Mouse (Mus musculus) spleen, postnatal 36 days (tissue): Measurements from ENCODE around the gene Fbxl14.

ENCODE experiments used
- DNase-seq, 2 experiments: peaks; one replicate each; pipeline ENCODE4 v3.0.0; 2022; ENCODE audit warnings: low spot score in 2 of 2, mixed read lengths in 1 of 2

Fbxl14 gene

DNA sequence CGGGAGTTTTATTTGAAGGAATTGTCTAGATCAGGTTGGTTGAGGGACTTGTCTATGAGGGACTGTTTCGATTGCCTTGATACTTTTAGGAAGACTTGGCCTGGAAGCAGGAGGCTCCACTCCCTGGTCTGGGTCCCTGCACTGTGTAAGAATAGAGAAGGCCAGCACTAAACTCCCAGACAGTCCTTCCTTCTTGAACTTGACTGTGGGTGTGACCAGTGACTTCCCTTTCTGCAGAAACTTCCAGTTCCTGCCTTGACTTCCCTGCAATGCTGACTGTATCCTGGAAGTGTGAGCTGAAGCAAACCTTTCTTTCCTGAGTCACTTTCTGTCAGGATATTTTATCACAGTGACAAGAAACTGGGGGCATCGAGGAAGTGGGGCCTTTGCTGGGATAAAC, 8.7 kb upstream of the Fbxl14 start:
- no peak for DNase-seq

DNA sequence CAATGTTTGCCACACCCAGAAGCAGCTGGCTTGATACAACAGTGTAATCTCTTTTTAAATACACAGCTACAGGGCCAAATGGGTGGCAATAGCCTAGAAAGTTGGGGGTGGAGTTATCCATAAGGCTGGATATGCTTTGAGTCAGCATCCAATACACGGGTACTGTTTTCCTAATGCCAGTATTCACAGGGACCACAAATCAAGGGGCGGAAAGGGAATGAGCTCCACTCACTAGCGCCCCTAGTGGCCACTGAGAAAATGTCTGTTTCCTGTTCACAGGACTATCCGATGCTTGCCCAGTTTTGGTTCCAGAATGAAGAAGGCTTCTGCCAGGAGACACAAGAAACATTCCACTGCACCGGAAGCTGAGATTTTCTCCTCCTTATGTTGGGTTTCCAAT, 7.3 kb upstream of the Fbxl14 start:
- peak; percentile 28 to 46 for DNase-seq

DNA sequence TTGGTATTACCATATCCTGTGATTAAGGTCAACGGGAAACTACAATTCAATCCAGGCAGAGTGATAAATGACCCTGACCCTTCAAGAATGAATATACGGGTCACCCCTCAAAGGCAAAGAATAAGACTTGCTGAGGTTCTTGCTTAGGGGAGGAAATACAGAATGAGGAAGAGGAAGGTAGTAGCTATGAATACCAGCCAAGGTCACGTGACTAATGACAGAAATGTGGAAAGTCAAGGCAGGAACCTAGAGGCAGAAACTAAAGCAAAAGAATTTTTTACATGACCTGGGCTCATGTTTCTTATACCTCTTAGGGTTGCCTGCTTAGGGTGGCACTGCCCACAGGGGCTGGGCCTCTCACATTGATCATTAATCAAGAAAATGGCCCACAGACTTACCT, 6.8 kb upstream of the Fbxl14 start:
- no peak for DNase-seq

DNA sequence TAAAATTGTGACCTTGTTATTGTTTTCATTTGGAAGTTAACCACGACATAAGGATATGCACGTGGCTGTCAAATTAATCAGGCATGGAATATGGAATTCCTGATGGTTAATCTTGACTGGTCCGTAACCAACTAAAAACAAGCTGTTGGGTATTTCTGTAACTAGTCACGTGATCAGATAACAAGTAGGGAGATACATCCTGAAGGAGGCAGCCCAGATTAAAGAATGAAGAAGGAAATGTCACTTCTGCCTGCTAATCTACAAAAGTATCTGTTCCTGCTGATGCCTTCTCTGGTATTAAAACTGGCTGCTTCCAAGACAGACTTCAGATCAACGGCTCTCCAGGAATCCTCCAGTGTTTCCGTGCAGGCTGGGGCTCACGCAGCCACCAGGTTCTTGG, 6.0 kb upstream of the Fbxl14 start:
- DNase-seq = no peak

DNA sequence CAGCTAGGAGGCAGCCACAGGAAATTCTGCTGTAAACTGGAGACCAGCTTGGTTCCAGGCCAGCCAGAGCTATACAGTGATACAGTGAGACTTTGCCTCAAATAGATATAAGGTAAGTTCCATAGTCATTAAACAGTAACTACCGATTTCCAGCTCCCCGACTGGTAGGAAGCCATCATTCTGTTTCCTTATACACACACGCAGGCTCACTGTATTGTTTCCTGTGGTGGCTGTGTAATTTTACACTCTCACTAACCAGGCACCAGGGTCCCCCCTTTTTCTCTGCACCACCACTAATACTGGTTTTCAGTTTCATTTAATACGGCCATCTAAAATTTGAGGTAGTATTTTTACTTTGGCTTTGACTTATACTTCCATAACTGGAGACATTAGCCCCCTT, 5.5 kb upstream of the Fbxl14 start:
- DNase-seq = no peak

DNA sequence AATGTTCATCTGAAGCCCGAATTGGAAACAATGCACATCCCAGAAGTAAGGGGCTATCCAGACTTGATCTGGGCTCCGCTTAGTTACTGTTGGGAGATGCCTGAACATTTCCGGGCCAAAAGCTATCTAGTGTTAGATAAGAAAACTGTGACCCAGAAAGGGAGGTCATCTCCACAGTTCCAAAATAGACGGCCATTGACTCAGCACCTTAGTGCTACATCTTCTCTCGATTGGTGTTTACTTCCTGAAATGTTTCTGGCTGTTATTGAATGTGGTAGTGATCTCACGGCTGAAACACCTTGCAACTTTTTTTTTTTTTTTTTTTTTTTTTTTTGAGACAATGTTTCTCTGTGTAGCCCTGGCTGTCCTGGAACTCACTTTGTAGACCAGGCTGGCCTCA, 3.5 kb upstream of the Fbxl14 start:
- DNase-seq = no peak

DNA sequence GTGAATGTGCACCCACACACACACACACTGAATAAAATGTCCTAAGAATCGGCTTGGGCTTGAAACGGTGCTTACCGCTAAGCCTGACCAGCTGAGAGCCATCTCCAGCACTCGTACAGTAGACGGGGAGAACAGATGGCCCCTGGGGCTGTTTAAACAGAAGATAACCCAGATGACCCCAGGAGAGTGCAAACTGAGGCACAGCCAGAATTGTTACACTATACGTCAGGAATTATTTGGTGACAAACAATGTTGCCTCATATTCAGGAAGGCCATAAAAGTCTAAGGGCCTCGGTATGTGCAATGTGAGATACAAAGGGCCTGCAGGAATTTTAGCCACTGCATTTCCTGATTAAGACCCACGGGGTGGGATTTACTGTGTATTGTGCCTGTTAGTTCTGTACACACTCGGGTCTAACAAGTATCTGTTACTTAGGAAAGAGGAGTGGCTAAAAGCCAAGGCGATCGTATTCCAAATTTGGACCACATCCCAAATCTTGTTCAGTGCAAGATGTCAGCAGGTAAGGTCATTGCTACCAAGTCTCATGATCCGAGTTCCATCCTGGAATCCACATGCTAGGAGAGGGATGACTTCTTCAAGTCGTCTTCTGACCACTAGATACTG, 1.7 kb upstream of the Fbxl14 start:
- DNase-seq = no peak

DNA sequence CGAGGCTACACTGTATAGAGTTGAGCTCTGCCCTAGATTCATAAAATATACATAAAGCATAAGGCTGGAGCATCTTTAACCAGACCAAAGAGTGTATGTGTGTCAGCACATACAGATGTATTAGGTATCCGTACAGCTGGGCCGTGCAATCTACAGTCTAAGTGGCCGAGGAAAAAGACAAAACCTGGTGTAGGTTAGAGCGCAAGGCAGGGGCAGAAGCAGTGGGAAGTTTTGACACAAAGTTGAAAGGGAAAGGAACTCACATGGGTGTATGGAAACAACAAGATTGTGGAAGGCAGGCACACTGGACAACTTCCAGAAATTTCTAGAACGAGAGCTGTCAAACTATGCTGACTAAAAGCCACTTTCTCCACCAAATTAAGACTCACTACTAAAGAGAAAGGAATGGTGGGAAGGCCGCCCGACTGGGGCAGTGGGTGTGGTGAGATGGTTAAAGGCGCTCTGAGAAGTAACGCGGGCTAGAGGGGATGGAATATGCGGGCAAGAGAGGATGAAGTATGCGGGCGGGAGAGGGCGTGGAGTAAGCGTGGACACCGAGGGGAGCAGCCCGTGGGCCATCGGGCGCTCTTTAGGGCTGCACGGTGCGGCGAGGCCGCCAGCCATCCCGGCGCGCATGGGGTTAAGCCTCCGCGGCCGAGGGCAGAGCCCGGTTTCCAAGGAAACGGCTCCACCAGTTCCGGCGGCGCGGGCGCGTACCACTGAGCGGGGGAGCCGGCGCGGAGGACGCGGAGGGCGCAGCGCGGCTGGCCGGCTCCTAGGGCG, 717 bp upstream of the Fbxl14 start:
- DNase-seq = peak; percentile 79 to 80

DNA sequence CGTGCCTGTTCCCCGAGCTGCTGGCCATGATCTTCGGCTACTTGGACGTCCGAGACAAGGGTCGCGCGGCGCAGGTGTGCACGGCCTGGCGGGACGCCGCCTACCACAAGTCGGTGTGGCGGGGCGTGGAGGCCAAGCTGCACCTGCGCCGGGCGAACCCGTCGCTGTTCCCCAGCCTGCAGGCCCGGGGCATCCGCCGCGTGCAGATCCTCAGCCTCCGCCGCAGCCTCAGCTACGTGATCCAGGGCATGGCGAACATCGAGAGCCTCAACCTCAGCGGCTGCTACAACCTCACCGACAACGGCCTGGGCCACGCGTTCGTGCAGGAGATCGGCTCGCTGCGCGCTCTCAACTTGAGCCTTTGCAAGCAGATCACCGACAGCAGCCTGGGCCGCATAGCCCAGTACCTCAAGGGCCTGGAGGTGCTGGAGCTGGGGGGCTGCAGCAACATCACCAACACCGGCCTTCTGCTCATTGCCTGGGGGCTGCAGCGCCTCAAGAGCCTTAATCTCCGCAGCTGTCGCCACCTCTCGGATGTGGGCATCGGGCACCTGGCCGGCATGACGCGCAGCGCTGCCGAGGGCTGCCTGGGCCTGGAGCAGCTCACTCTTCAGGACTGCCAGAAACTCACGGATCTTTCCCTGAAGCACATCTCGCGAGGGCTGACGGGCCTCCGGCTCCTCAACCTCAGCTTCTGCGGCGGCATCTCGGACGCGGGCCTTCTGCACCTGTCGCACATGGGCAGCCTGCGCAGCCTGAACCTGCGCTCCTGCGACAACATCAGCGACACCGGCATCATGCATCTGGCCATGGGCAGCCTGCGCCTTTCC, 623 bp downstream of the Fbxl14 start:
- peak; percentile 62 to 64 for DNase-seq

DNA sequence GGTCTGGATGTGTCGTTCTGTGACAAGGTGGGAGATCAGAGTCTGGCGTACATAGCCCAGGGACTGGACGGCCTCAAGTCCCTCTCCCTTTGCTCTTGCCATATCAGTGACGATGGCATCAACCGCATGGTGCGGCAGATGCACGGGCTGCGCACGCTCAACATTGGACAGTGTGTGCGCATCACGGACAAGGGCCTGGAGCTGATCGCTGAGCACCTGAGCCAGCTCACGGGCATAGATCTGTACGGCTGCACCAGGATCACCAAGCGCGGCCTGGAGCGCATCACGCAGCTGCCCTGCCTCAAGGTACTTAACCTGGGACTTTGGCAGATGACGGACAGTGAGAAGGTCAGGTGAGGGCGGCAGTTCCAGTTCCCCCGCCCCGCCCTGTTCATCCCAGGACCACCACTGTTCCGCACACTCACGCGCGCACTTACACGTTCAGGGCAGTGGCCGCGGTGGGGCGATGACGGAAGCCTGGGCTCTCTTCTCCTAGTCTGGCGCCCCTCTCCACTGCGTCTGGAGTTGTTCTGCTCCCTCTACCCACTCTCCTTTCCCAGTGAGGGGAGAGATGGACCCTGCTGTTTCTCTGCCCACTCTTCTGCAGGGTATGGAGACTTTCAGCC, 1.4 kb downstream of the Fbxl14 start:
- peak; percentile 8 to 22 for DNase-seq

DNA sequence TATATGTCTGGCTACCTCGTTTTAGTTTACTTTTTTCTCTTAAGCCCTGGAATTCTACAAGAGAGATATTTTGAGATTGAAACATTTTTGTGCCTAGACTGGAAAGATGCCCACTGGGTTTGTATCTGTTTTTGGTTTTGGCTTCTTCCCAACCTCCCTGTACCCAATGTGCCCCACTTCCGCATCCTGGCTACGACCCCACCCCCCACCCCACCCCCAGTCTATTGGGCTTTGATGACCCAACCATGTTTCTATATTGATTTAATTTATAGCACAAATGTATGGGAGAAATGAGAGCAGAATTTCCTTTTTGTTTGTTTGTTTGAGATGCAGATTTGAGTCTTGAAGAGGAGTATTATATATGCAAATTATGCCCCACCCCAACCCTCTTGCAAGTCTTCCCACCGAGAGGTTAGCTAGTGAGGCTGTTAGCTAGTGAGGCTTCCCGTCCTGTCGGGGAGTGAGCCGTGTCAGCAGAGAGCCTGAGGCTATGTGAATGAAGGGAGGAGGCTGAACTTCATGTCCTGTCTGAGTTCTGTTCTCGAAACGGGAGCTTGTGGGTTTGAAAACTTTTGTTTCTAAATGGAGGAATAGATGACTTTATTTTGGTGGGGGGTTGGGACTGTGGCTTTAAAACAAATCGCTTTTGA, 2.4 kb downstream of the Fbxl14 start:
- peak; percentile 56 to 60 for DNase-seq

DNA sequence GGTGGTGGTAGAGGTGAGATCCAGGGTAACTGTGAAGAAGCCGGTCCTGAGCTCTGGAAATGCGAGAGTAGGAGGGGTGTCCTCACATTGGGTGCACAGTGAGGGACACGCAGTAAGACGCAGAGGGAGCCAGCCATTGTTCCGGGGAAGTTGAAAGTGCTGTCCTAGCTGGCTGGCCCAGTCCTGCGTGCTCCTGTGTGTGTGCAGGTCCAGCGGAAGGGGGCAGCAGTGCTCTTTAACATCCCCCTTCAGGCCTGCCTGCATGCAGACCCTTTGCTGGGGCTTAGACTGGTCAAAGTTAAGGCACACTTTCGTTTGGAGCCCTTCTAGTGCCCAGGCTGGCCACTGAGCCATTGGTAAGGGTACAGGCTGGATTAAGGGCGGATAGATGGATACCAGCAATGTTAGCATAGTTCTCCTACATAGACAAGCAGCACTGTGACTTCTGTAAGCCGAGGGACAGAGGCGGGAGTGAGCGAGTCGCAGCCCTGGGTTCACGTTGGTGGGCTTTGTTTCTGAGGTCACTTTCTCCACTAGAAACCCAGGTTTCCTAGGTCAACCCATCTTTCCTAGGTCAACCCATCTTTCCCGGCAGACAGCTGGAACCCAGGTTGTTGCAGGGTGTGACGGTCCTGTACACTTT, 3.6 kb downstream of the Fbxl14 start:
- peak; percentile 10 to 22 for DNase-seq

DNA sequence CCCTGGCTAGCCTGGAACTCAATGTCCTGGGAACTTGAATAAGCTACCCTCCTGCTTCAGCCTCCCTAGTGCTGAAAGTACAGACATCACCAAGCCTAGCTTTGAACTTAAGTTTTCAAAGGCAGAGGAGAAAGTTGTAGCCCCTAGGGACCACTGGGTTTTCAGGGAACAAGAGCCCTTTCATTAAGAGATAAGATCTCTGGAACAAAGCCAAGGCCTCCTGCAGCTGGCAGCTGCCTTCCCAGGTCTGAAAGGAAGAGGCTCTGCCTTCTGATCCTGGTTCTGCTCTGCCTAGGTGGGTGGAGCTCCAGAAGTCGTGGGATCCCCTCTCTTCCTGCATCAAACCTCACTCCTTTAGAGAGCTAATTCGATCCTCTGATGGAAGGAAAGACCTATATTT, 6.0 kb downstream of the Fbxl14 start:
- DNase-seq = no peak

DNA sequence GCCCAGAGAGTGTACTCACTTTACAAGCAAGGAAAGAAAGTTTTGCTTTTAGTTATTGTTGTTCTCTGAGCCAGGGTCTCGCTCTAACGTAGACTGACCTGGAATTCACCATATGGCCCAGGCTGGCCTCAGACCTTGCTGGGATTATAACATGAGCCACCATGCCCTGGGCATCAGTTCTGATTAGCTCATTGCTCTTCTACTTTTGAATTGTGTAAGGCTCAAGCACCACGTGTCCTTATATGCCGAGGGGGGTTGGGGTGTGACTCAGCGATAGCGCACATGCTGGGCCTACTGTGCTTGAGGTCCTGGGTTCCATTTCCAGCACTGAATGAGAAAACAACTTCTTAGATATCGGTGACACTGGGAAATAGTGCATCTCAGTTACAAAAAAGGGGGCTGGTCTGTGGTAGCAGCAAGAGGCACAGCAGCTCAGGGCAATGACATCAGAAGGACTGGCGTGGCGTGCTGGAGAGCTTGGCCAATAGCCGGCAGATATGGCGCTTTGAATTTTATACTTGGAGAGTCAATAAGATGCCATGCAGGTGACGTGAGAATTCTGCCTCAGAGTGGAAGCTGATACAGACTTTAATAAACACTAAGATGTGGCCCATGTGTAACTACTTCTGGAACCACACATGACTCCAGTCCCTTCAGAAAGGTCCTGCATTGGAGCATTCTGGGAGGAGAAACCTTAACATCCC, 7.1 kb downstream of the Fbxl14 start:
- DNase-seq = no peak

DNA sequence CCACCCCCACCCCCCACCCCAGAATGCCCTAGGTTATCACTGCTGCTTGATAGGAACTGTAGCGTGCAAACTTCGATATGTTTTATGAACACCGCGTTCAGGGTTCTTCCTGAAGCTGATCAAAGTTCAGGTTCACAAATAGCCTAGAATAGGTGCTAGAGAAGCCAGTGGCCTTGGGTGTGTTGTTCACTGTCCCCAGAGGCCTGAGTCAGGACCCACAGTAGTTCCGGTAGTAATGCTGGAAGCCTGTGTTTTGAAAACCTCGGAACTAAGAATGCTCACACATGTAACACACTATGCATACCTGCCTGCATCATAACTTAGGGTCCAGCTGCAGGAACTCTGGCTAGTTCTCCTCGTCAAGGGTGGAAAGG, 7.6 kb downstream of the Fbxl14 start:
- no peak for DNase-seq

DNA sequence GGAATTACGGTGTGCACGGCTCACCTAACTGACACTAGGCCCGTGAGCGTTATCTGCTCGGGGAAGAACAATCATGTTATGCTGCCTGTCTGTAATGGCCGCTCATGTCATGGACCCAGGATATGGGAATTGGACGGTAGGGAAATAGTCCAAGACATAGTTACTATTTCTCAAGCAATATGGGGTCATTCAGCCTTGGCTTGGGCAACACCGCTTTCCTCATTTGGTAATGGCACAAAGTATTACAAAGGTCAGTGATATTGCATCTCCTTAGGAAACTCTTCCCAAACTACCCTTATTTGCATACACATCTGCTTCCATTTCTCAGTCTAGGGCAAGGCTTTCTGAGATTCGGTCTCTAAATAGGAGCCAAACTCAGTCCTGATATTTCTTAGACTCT, 8.2 kb downstream of the Fbxl14 start:
- no peak for DNase-seq

DNA sequence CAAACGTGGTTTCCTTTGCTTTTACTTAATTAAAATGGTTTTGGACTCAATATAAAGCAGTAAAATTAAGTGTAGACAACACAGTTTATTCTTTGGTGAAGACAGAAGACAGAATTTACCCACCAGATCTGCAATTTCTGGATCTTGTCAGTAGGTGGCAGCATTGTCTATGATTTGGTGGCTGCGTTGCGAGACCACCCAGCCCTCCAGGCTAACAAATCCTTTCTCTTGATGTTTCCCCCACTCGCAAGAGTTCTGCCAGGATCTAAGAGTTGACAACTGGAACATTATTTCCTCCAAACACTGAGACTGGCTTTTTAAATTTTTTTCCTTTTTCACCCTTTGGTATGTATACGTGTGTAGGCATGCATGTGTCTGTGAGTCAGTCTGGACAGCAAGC, 10.3 kb downstream of the Fbxl14 start:
- DNase-seq = peak in 1 of 2 experiments; percentile 22

DNA sequence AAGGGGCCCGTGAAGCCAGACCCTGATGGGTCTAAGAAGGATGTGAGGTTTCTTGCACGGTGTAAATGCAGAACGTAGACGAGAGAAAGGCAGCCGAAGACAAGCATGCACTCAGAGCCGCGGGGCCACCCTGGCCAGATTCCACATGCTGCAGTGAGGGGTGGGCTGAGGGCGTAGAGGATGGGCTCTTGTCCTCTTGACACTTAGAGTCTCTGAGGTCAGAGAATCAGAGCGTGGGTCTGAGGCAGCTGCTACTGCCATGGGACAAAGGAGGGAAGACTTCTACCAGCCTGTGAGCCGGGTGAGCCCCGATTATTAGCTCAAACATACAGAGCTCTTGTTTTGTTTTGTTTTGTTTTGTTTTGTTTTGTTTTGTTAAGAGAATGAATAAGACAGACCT, 11.1 kb downstream of the Fbxl14 start:
- DNase-seq = no peak

DNA sequence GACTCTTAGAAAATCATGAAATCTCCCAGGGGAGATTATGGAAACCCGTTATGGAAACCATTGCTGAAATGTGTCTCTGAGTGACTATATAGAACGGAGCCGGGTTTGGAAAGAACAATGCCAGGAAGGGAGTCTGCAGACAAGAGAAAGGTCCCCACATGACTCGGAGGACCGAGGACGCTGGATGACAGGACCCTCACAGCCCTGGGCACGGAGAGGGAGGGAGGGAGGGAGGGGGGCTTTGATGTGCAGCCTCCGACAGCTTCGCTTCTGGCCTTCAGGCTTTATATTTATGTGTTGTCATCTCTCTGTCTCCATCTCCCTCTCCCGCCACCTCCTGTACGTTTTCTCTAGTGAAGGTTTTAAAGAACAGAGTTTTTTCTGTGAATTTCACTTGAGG, 11.5 kb downstream of the Fbxl14 start:
- DNase-seq = no peak

DNA sequence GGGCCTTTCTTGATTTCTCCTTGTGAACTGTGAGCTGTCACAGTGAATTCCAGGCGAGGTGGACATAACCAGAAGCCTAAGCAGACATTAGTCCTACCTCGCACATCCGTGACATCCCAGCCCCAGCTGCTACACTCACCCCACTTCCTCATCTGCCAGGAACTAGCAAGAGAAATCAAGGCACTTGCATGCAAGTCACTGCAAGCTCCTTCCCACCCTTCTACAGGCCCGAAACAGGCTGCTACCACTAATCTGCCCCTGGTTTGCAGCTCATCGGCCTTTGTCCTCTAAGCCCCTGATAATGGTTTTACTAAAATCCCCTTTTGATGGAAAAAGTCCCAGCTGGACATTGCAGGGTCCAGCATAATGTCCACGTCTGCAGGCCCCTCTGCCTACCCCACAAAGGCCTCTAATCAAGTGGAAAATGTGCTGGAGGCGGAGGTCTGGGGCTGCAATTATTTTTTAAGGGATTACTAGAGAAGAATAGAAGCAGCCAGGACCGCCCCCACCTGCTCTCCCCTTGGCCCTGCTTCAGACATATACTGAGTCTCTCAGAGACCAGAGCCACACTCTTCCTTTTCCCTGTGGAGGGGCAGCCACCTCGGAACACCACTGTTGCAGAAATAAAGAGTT, 12.6 kb downstream of the Fbxl14 start:
- no peak for DNase-seq
